Mouse (Mus musculus): ENCODE data around the gene Elmo1. TPM values are rescaled to one million over a fixed set of nuclear protein-coding genes. Genes with fewer than 3 reads are reported as not detected.
A peak's percentile ranks its signal among the peaks of the same experiment; 100 is the strongest.

Elmo1 gene
- total RNA-seq, 2 experiments from 2014 or later, result 45.7 to 47.2 TPM

- intact Hi-C loops (cut with DNase I), result no loop called here
- no peak for DNase-seq (ENCODE audit: extremely low spot score in 1 of 2, low spot score in 2 of 2)
Measured at GRCm38 (mm10) chr13:20286680-20287079, 196.3 kb downstream of the Elmo1 start.

GRCm38 (mm10) chr13:20288393-20288792, 198.0 kb downstream of the Elmo1 start:
- intact Hi-C loops (cut with DNase I), result no loop called here
- DNase-seq (ENCODE audit: extremely low spot score in 1 of 2, low spot score in 2 of 2), result peak in 1 of 2 experiments; percentile 76

- no peak for DNase-seq (ENCODE audit: extremely low spot score in 1 of 2, low spot score in 2 of 2)
- intact Hi-C loops (cut with DNase I), result loop anchor here (5.0 to 10.0 kb wide), 3 partner anchors 198 to 1034 kb away; partner anchors contain the start of gene Elmo1
Measured at GRCm38 (mm10) chr13:20290412-20290811, 200.0 kb downstream of the Elmo1 start.

GRCm38 (mm10) chr13:20292348-20292747, 202.0 kb downstream of the Elmo1 start:
- intact Hi-C loops (cut with DNase I), result loop anchor here (2.0 to 10.0 kb wide), 4 partner anchors 200 to 1032 kb away; partner anchors contain the start of gene Elmo1
- DNase-seq (ENCODE audit: extremely low spot score in 1 of 2, low spot score in 2 of 2), result peak; percentile 30 to 54

DNA sequence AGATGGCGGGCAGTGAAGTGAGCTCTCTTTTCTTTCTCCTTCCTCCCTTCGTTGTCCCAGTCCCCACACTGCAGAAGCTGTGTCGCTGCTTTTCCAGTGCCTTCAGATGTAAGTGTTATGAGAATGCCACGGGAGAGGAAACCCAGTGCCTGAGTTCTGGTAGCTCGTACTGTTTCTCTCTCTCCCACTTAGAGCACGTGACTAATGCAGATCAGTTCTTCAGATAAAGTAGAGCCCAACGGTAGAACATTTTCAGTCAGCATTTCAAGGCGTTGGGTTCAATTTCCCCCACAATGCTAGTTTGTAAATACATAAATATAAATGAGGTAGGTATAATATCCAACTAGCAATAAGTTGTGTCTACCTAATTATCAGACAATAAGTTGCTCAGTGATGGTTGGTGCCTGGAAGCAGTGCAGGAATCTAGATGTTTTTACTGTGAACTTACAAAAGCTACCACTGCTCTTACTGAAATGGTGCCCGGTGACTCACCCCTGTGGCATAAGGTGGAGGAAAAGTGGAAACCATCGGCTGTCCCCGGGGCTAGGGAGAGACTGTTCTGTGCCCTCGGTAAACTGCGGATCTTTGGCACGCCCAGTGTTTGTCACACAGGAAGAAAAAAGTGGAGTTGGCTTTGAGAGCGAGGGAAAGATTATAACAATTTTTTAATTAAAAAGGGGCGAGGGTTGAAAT, 205.0 kb downstream of the Elmo1 start:
- no peak for DNase-seq (ENCODE audit: extremely low spot score in 1 of 2, low spot score in 2 of 2)
- intact Hi-C loops (cut with DNase I), result loop anchor here (5.0 to 10.0 kb wide), 3 partner anchors 862 to 1029 kb away; no protein-coding TSS in a partner anchor

- intact Hi-C loops (cut with DNase I), result loop anchor here (2.0 to 10.0 kb wide), 4 partner anchors 737 to 1027 kb away; no protein-coding TSS in a partner anchor
- DNase-seq (ENCODE audit: extremely low spot score in 1 of 2, low spot score in 2 of 2), result peak; percentile 55 to 64
Measured at GRCm38 (mm10) chr13:20297841-20298240, 207.4 kb downstream of the Elmo1 start.

GRCm38 (mm10) chr13:20299424-20299823, 209.0 kb downstream of the Elmo1 start:
- DNase-seq (ENCODE audit: extremely low spot score in 1 of 2, low spot score in 2 of 2), result peak in 1 of 2 experiments; percentile 49
- intact Hi-C loops (cut with DNase I), result loop anchor here (1.0 to 10.0 kb wide), 5 partner anchors 735 to 1025 kb away; no protein-coding TSS in a partner anchor

GRCm38 (mm10) chr13:20300052-20300564, 209.7 kb downstream of the Elmo1 start:
- no peak for DNase-seq (ENCODE audit: extremely low spot score in 1 of 2, low spot score in 2 of 2)
- intact Hi-C loops (cut with DNase I), result no loop called here

- intact Hi-C loops (cut with DNase I), result no loop called here
Measured at GRCm38 (mm10) chr13:20300626-20301025, 210.2 kb downstream of the Elmo1 start.

GRCm38 (mm10) chr13:20301760-20302159, 211.4 kb downstream of the Elmo1 start:
- DNase-seq (ENCODE audit: extremely low spot score in 1 of 2, low spot score in 2 of 2), result no peak
- intact Hi-C loops (cut with DNase I), result no loop called here

More at GRCm38 (mm10) chr13:20300626-20301025, 210.2 kb downstream of the Elmo1 start:
- DNase-seq (ENCODE audit: extremely low spot score in 1 of 2, low spot score in 2 of 2), result no peak

DNA sequence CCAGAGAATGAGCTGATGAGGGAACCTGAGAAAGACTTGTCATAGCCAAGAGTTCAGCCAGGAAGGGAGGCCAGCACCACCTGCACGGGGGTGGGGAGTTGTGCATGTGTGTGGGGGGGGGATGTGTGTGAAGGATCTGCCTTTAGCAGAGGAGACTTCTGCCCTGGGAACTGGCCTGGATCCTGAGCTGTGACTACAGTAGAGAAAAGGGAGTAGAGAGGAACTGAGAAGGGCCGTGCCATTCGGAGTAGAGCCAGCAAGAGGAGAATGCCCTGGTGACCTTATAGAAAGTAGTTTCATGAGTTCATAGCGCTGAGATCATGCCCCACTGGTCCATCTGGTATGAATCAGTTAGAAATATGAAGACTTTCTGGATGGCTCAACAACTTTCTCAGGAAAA, 215.2 kb downstream of the Elmo1 start:
- DNase-seq (ENCODE audit: extremely low spot score in 1 of 2, low spot score in 2 of 2), result no peak
- intact Hi-C loops (cut with DNase I), result no loop called here

DNA sequence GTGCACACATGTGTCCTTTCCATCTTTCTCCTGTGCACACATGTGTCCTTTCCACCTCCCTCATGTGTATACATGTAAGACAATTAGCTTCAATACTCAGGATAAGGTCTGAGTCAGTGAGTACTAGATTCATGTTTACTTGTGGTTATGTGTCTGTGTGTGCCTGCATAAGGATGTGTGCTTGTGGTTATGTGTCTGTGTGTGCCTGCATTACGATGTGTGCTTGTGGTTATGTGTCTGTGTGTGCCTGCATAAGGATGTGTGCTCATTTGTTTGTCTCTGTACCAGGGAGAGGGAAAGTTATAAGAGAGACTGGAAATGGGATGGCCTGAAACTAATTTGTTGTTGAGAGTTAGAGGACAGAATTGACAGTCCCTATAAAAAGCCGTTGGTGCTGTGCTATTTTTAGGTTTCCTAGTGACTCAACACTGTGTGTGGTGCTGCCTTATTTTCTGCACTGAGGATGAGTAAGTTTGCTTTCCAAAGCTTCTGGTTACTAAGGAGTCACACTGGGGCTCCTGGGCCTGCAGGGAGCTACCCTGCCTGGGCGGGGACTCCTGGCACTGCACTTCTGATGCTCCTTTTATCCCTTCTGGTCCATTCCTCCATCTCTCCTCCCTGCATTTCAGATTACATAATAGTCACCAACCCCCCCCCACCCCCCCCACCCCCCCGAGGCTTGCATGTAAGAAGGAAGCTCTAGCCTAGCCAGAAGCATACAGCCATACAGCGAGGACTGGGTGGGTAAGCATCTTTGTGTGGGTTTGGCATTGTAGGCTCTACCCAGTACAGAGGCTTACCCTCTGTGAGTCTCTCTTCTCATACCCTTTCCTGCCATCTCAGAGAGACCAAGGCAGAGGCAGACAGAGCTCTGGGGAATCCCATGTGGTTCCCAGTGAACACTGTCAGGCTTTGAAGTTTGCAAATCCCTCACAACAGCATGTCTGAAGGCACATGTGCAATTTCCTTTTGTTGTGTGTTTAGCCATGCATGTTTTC, 216.1 kb downstream of the Elmo1 start:
- intact Hi-C loops (cut with DNase I), result no loop called here
- peak; percentile 35 to 40 for DNase-seq (ENCODE audit: extremely low spot score in 1 of 2, low spot score in 2 of 2)

DNA sequence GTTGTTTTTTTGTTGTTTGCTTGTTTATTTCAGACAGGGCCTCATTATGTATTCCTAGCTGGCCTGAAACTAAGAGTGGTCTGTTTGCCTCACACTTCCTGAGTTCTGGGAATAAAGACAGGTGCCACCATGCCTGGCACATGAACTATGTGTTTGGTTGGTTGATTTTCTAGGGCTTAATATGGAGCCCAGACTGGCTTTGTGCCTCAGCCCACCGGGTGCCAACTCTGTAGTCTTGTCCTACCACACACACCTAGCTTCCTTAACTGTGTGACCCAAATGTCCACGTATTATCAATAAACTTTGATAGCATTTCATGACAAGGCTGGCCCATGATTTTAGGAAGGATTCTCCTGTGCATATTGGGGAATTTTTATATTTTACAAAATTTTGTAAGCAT, 217.0 kb downstream of the Elmo1 start:
- intact Hi-C loops (cut with DNase I), result no loop called here
- no peak for DNase-seq (ENCODE audit: extremely low spot score in 1 of 2, low spot score in 2 of 2)

- peak; percentile 80 to 87 for DNase-seq (ENCODE audit: extremely low spot score in 1 of 2, low spot score in 2 of 2)
- intact Hi-C loops (cut with DNase I), result loop anchor here (2.0 to 10.0 kb wide), 4 partner anchors 161 to 846 kb away; no protein-coding TSS in a partner anchor
Measured at GRCm38 (mm10) chr13:20311612-20312011, 221.2 kb downstream of the Elmo1 start.

DNA sequence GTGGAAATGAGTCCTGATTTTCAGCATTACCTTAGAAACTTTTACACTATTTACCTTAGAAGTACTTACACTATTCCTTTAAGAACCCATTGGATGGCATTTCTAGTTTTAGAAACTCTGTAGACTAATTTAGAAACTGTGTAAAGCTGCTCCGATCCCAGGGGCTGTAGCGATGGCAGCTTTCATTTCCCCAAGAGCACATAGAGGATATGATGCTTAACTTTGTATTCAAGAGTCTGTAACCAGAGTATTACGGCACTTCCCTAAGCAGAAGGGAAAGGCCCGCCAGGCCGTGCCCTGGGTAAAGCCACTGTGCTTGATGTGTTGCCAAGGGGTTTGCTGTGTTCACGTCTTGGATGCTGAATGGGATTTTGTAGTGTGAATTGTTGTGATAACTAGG, 222.9 kb downstream of the Elmo1 start:
- no peak for DNase-seq (ENCODE audit: extremely low spot score in 1 of 2, low spot score in 2 of 2)
- intact Hi-C loops (cut with DNase I), result loop anchor here (5.0 to 10.0 kb wide), 3 partner anchors 621 to 844 kb away; no protein-coding TSS in a partner anchor

GRCm38 (mm10) chr13:20316139-20316538, 225.7 kb downstream of the Elmo1 start:
- intact Hi-C loops (cut with DNase I), result loop anchor here (10.0 kb wide), 1 partner anchor 619 kb away; no protein-coding TSS in a partner anchor
- DNase-seq (ENCODE audit: extremely low spot score in 1 of 2, low spot score in 2 of 2), result no peak

DNA sequence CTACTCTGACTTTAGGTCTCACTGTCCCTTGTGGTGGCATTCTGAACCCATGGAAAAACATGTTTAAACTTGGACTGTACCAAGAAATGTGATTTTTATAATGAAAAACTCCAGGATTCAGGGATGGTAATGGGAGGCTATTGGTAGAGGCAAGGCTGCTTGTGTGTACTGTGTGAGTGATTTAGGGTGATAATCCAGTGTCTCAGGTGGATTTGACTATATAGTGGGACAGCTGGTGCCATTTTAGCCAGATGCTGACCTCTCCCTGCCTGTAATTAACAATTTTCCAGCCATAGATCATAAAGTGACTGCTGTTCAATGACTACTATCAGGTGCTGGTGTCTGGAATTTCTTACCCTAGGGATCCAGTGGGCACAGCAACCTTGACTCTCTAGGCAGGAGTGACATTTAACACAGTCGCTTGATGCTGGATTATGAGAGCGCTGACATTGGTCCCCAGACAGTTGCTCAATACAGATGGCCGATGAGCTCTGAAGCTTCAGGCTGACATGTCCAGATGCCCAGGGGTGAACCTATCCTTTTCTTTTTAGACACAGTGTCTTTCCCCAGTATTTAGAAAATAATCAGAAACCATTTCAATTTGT, 228.3 kb downstream of the Elmo1 start:
- DNase-seq (ENCODE audit: extremely low spot score in 1 of 2, low spot score in 2 of 2), result no peak
- intact Hi-C loops (cut with DNase I), result loop anchor here (10.0 kb wide), 1 partner anchor 616 kb away; no protein-coding TSS in a partner anchor

GRCm38 (mm10) chr13:20320232-20320631, 229.8 kb downstream of the Elmo1 start:
- DNase-seq (ENCODE audit: extremely low spot score in 1 of 2, low spot score in 2 of 2), result no peak
- intact Hi-C loops (cut with DNase I), result no loop called here
